Mouse (Mus musculus): ENCODE results near the gene Trappc2l.
A peak's percentile ranks its signal among the peaks of the same experiment; 100 is the strongest.

The Trappc2l gene

GRCm38 (mm10) chr8:122658149-122658806 lies 46.8 kb downstream of the Trappc2l start:
- no peak for DNase-seq

GRCm38 (mm10) chr8:122658807-122659160 lies 47.3 kb downstream of the Trappc2l start:
- DNase-seq = no peak

GRCm38 (mm10) chr8:122660022-122660421 lies 48.6 kb downstream of the Trappc2l start:
- peak; percentile 40 for DNase-seq

- DNase-seq = peak; percentile 61
Measured at GRCm38 (mm10) chr8:122661138-122661537, 49.7 kb downstream of the Trappc2l start.

- no peak for DNase-seq
Measured at GRCm38 (mm10) chr8:122661894-122662293, 50.5 kb downstream of the Trappc2l start.

GRCm38 (mm10) chr8:122663106-122663505 lies 51.7 kb downstream of the Trappc2l start:
- DNase-seq = no peak

- DNase-seq = no peak
Measured at GRCm38 (mm10) chr8:122663670-122664069, 52.2 kb downstream of the Trappc2l start.

- DNase-seq = peak; percentile 30
Measured at GRCm38 (mm10) chr8:122665221-122665620, 53.8 kb downstream of the Trappc2l start.

- peak; percentile 76 for DNase-seq
Measured at GRCm38 (mm10) chr8:122665667-122666316, 54.4 kb downstream of the Trappc2l start.

Measured in right cerebral cortex, postnatal 4 days (tissue).